Mouse (Mus musculus) heart, postnatal 36 days (tissue): ENCODE results near the gene Cacna2d3. TPM values are rescaled to one million over a fixed set of nuclear protein-coding genes. Genes with fewer than 3 reads are reported as not detected.
A peak's percentile ranks its signal among the peaks of the same experiment; 100 is the strongest.

Source experiments
- DNase-seq, 2 experiments: peaks; one replicate each; pipeline ENCODE4 v3.0.0; 2021 to 2022
- intact Hi-C: fragments of 180-260 bp; cut with DNase I; formaldehyde crosslinking; loops from one replicate; pipeline ENCODE4 v1.15.1; 2025
- total RNA-seq, 2 experiments: library from RNA; stranded (reverse); gene quantifications; 2 replicates each; pipeline ENCODE4 v1.2.3; 2021

The Cacna2d3 gene
- total RNA-seq, 2 experiments from 2014 or later: 0.47 to 1.2 TPM

DNA sequence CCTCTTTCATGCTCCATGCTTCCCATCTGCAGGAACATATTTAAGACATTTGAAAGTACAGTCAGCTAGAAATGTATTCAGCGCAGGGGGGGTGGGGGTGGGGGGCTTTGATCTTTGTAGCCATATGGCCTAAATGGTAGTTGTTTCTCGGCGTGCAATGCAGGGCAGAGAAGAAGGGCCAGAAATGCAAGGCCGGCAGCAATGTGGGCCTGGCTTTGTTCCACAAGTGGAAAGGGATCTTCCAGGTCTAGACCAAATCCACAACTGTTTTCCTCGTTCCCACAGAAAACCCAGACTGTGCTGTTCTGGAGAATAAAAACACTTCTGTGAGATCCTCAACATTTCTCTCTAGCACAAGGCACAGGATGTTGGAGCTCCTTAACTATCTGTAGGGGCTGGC, 537.9 kb downstream of the Cacna2d3 start:
- intact Hi-C loops: no loop called here
- no peak for DNase-seq

DNA sequence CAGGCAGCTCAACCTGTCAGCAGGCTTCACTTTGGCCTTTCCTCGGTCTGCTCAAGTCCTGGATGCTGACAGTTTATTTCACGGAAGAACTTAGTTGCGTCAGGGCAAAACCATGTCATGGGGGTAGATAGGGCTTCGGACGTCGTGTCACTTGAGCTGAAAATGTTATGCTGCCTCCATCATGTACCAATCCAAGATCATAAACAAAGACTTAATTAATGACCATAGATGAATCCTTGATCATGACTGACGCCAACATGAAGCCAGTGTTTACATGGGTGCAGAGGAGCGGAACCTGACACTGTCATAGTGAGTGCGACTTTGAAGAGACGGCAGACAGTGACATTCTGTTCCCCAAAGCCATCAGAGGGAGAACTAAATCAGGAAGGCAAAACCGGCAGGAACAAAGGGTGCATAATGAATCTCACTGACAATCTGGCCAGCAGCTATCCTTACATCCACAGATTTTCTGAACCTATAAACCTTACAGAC, 542.2 kb downstream of the Cacna2d3 start:
- intact Hi-C loops: no loop called here
- DNase-seq: no peak

DNA sequence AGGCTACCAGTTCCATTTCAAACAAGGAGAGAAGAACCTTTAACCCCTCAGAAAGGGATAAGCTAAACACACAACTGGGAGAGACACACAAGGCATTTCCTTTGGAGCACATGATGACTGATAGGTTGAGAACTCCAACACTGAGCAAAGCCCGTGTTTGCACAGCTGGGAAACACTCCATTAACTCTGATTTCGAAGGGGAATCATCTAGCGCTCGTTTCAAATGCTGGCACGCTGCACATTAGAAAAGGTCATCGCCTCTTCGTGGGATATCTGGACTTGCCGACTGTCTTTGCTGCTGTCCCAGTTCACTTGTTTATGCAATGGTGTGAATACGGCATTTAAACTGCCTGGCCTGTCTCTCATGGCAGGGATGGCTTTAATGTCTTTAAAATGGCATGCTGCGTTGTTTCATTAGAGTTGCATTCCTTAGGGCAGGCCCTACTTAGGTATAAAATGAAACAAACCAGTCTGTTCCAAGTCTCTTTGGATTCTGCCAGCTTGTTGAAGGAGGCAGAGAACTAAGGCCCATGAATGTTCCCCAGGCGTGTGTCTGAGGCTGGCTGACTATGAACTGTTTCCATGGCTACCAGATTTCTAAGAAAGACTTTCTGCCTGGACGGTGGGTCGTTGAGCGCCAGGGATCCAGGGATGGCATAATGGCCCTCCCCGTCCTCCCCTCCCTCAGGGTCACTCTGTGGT, 542.8 kb downstream of the Cacna2d3 start:
- intact Hi-C loops: no loop called here
- DNase-seq: no peak

- no peak for DNase-seq
- intact Hi-C loops: no loop called here
Observed at GRCm38 (mm10) chr14:29174762-29175161, 546.9 kb downstream of the Cacna2d3 start.

- intact Hi-C loops: no loop called here
- no peak for DNase-seq
Observed at GRCm38 (mm10) chr14:29172207-29172606, 549.5 kb downstream of the Cacna2d3 start.

- DNase-seq: no peak
- intact Hi-C loops: no loop called here
Observed at GRCm38 (mm10) chr14:29164653-29165030, 557.0 kb downstream of the Cacna2d3 start.

DNA sequence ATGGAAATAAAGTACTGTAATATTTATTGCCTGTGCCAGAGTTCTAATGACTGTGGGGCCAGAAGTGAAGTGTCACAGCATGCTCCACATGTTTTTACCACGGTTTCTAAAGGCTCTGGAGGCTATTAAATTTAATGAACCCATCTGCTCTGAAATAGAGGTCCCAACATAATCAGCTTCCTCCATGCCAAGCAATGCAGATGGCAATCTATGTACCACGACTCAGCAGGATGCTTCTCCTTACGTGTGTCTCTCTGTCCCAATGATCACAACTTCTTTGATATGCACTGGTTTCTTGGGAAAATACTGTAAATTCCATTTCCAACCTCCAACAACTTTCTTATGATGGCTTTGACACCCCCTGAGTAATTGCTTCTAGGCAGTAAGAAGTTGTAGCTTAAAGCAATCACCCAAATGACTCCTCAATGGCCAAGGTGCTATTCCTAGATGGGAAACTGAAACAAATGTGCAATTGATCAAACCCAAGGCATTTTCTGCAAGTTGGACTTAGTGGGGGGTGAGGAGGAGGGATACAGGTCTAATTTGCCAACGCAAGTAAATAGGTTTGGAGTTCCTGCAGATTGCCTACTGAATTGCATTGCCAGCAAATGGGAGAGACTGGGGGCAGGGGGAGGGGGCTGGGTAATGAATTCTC, 557.5 kb downstream of the Cacna2d3 start:
- no peak for DNase-seq

GRCm38 (mm10) chr14:29159803-29160202, 561.9 kb downstream of the Cacna2d3 start:
- intact Hi-C loops: no loop called here
- DNase-seq: no peak

More for the DNA sequence above, 557.5 kb downstream of the Cacna2d3 start:
- intact Hi-C loops: no loop called here

DNA sequence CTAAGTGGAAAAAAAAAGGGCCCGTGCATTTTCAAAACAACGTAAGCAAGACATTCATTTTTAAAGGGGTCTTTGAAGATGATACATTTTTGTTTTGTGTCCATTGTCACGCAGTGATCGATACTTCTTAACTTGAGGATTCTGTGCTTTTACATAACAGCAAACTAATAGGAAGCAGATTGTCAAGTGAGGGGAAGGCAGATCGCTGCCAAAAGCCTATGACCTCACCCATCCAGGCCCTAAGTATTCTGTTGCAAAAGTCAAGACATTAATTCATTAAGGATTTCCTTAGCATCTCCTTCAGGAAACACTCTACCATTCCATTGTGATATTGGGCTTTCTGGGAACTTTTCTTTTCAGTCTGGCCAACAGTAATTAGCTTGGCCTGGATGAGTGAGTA, 564.6 kb downstream of the Cacna2d3 start:
- intact Hi-C loops: no loop called here
- DNase-seq: no peak

GRCm38 (mm10) chr14:29144184-29144583, 577.5 kb downstream of the Cacna2d3 start:
- intact Hi-C loops: no loop called here

DNA sequence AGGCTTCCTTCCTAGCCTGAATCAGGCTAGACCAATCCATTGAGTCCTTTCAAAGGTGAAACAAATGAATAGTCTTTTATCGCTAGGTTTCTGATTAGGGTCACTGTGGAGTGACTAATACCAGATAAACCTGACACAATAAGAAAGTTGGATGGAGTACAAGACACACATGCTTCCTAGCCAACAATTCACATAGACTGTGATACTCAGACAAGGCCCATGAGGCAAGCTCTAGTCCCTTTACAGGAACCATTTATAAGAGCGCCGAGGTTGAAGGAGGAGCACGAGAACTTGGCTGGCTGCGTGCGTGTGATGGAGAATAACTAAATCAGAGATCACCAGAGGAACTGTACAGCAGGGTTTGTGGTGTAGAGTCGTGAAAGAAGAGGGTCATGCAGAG, 584.0 kb downstream of the Cacna2d3 start:
- intact Hi-C loops: loop anchor here (10.0 kb wide), 1 partner anchor 137 kb away; no protein-coding TSS in a partner anchor
- no peak for DNase-seq

More at GRCm38 (mm10) chr14:29144184-29144583, 577.5 kb downstream of the Cacna2d3 start:
- no peak for DNase-seq

DNA sequence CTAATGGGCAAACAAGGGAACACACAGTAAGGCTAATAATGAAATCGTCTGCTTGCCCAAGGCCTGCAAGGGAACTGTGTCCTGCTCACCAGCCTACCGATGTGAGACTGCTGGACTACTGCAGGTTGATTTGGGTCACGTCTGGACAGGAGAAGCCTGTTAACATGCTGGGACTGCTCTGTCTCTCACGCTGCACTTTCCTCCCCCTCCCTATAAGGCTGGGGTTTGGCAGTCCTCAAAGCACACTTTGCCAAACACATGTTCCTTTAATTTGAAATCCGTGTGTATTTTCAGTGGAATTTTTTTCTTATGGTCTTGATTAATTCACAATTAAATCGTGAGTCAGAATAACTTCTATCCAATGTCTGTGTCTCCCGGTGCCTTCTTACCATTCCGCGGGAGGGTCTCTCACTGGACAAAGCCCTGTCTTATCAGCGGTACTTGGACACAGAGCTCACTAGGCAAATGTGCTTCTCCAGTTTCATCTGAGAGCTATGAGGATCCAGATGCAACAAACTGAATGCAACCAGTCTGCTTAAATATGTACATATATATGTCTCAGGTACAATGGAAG, 584.6 kb downstream of the Cacna2d3 start:
- peak in 1 of 2 experiments; percentile 10 for DNase-seq
- intact Hi-C loops: loop anchor here (10.0 kb wide), 1 partner anchor 138 kb away; no protein-coding TSS in a partner anchor

DNA sequence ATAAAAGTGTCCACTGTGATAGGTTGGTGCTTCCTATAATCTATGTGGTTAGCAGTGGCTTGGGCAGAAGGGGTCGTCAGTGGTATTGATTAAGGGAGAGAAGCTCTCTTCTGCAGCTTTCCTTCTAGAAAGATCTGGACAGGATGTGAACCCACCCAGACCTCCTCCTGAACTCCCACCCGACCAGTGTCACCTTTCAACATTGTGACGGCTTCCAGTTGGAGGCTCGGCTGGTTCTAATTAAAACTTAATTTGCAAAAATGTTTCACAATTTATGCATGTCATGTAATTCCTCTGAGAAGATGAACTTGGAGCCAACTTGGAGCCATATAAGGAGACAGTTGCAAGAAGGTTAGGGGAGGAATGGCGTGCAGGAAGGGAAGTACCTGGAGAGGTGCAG, 586.8 kb downstream of the Cacna2d3 start:
- intact Hi-C loops: loop anchor here (10.0 kb wide), 1 partner anchor 140 kb away; no protein-coding TSS in a partner anchor
- no peak for DNase-seq

GRCm38 (mm10) chr14:29130511-29130910, 591.2 kb downstream of the Cacna2d3 start:
- DNase-seq: no peak
- intact Hi-C loops: loop anchor here (10.0 kb wide), 1 partner anchor 144 kb away; no protein-coding TSS in a partner anchor

DNA sequence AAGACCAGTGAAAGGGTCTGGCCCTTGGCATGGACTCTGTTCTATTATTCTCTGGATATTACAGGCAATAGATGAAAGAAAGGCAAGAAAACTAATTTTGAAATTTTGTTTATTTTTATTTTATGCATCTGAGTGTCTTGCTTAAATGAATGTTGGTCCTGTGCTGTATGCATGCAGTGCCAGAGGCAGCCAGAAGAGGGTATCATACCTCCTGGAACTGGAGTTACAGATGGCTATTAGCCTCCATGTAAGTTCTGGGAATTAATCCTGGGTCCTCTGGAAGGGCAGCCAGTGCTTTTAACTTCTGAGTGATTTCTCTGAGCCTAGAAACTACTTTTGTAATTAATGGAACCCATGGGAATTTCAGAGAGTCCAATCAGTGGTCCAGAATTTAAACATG, 597.8 kb downstream of the Cacna2d3 start:
- intact Hi-C loops: loop anchor here (5.0 kb wide), 1 partner anchor 318 kb away; no protein-coding TSS in a partner anchor
- peak in 1 of 2 experiments; percentile 8 for DNase-seq

GRCm38 (mm10) chr14:29122749-29123148, 598.9 kb downstream of the Cacna2d3 start:
- intact Hi-C loops: loop anchor here (5.0 kb wide), 1 partner anchor 320 kb away; no protein-coding TSS in a partner anchor
- no peak for DNase-seq

- DNase-seq: no peak
- intact Hi-C loops: no loop called here
Observed at GRCm38 (mm10) chr14:29113852-29114450, 607.7 kb downstream of the Cacna2d3 start.

DNA sequence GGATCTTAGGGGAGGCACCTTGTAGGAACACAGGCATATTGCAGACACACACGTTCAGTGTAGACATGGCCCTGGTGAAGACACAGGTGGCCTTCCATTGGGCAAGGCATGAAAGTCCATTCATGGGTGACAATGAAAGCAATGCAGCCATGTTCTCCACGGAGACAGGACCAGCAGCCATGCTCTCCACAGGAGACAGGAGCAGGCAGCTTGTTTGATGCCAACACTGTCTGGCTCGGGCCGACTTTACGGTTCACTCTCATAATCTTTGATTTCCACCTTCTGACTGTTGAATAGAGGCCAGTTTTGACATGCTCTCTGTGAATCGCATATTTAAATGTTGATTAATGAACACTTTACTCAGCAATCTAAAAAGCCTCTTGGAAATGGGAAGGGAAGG, 610.0 kb downstream of the Cacna2d3 start:
- no peak for DNase-seq
- intact Hi-C loops: no loop called here

GRCm38 (mm10) chr14:29110351-29111091, 611.1 kb downstream of the Cacna2d3 start:
- DNase-seq: no peak
- intact Hi-C loops: loop anchor here (1.0 kb wide), 1 partner anchor 1302 kb away; no protein-coding TSS in a partner anchor

DNA sequence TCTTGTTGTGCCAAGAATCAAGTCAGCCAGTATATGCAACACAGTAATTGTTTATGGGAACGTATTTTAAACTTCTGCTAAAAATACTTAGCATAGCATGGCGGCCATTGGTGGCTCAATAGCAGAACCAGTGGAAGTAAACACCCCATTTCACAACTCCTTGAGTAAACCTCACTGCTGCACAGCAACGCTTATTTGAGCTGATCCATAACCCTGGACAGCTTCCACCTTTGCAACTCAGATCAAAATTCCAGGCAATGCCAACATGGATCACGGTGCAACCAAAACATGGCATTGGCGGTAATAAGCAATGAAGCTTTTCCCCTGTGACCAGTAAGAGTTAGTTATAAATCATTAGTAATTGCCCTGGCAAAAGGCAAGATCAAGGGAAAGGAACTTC, 614.2 kb downstream of the Cacna2d3 start:
- intact Hi-C loops: no loop called here
- DNase-seq: no peak
